Mouse (Mus musculus) ES-Bruce4 (cell line): ENCODE measurements around the gene Cspg5. TPM values are rescaled to one million over a fixed set of nuclear protein-coding genes. Genes with fewer than 3 reads are reported as not detected.

Experiments
- H3K27ac ChIP-seq: 2 replicates; pipeline ENCODE4 v1.5.1; 2012; ENCODE audit warnings: low read length, inconsistent platforms; ENCODE audit not compliant: insufficient read depth
- H3K27me3 ChIP-seq: 2 replicates; pipeline ENCODE4 v1.6.1; 2012; ENCODE audit warnings: mild to moderate bottlenecking, low read length, inconsistent platforms; ENCODE audit not compliant: control insufficient read depth, poor library complexity, insufficient read depth, severe bottlenecking
- H3K36me3 ChIP-seq: 2 replicates; pipeline ENCODE4 v1.6.1; 2012; ENCODE audit warnings: inconsistent platforms, mild to moderate bottlenecking, low read length, moderate library complexity; ENCODE audit not compliant: control insufficient read depth, poor library complexity, insufficient read depth, severe bottlenecking
- H3K4me1 ChIP-seq: one replicate; pipeline ENCODE4 v1.8.1; 2011; ENCODE audit warnings: low read length; ENCODE audit not compliant: control insufficient read depth, insufficient read depth
- H3K4me3 ChIP-seq: 2 replicates; pipeline ENCODE4 v1.5.1; 2011; ENCODE audit warnings: low read depth, mild to moderate bottlenecking, low read length
- H3K9ac ChIP-seq: 2 replicates; pipeline ENCODE4 v1.6.1; 2012; ENCODE audit warnings: low read depth, mild to moderate bottlenecking, inconsistent platforms; ENCODE audit not compliant: poor library complexity, severe bottlenecking
- H3K9me3 ChIP-seq: replicated peaks from 2 replicates; pipeline ENCODE4 v1.6.1; 2012; ENCODE audit warnings: mild to moderate bottlenecking, low read length, inconsistent platforms; ENCODE audit not compliant: control insufficient read depth, poor library complexity, insufficient read depth, severe bottlenecking
- CTCF ChIP-seq: IDR thresholded peaks from one replicate; pipeline ENCODE4 v1.8.1; 2011; ENCODE audit warnings: low read depth, low read length
- EP300 ChIP-seq: IDR thresholded peaks from 2 replicates; pipeline ENCODE4 v1.6.1; 2011; ENCODE audit warnings: low read depth, low read length; ENCODE audit not compliant: insufficient read depth
- POLR2A ChIP-seq: IDR thresholded peaks from one replicate; pipeline ENCODE4 v1.8.1; 2011; ENCODE audit warnings: low read length; ENCODE audit not compliant: insufficient read depth
- polyA plus RNA-seq: library from polyadenylated mRNA; stranded (reverse); fragments of >200 nt; gene quantifications from 2 replicates; pipeline ENCODE4 v1.2.4, GENCODE M21; 2011; ENCODE audit warnings: low read depth; ENCODE audit not compliant: missing spikeins, insufficient read depth, insufficient read length

The Cspg5 gene
- polyA plus RNA-seq, 1 experiment, result 1.0 TPM

GRCm38 (mm10) chr9:110277431-110277881, 33.9 kb downstream of the Cspg5 start:
- no peak for TF ChIP-seq EP300
- no peak for TF ChIP-seq POLR2A
- no peak for TF ChIP-seq CTCF
- H3K4me3 ChIP-seq, result no peak overlapping the region
- no peaks in the 10 kb centered on the region for H3K9me3 ChIP-seq
- H3K4me1 ChIP-seq, result no peaks in the 10 kb centered on the region
- no peaks in the 10 kb centered on the region for H3K27me3 ChIP-seq
- no peak overlapping the region for H3K27ac ChIP-seq
- no peaks in the 10 kb centered on the region for H3K36me3 ChIP-seq
- no peak overlapping the region for H3K9ac ChIP-seq

- no peak overlapping the region for H3K27ac ChIP-seq
- no peaks in the 10 kb centered on the region for H3K4me1 ChIP-seq
- no peak overlapping the region for H3K4me3 ChIP-seq
- no peak overlapping the region for H3K9ac ChIP-seq
- no peaks in the 10 kb centered on the region for H3K27me3 ChIP-seq
- no peak for TF ChIP-seq POLR2A
- TF ChIP-seq EP300, result no peak
- TF ChIP-seq CTCF, result no peak
- no peaks in the 10 kb centered on the region for H3K36me3 ChIP-seq
- no peaks in the 10 kb centered on the region for H3K9me3 ChIP-seq
These were observed 40.6 kb downstream of the Cspg5 start for GRCm38 (mm10) chr9:110284075-110284697.

- TF ChIP-seq POLR2A, result no peak
- no peak for TF ChIP-seq EP300
- no peak for TF ChIP-seq CTCF
- Histone ChIP-seq H3K9ac (no peak overlapping the region), H3K4me3 (no peak overlapping the region), H3K27me3 (no peaks in the 10 kb centered on the region), H3K9me3 (no peaks in the 10 kb centered on the region), H3K36me3 (no peaks in the 10 kb centered on the region), H3K27ac (no peak overlapping the region), H3K4me1 (no peaks in the 10 kb centered on the region)
These were observed 43.8 kb downstream of the Cspg5 start for GRCm38 (mm10) chr9:110287321-110287924.

GRCm38 (mm10) chr9:110293254-110293718, 49.7 kb downstream of the Cspg5 start:
- no peaks in the 10 kb centered on the region for H3K36me3 ChIP-seq
- TF ChIP-seq POLR2A (no peak), CTCF (no peak), EP300 (no peak)
- H3K27me3 ChIP-seq, result no peaks in the 10 kb centered on the region
- no peak overlapping the region for H3K27ac ChIP-seq
- no peaks in the 10 kb centered on the region for H3K4me1 ChIP-seq
- no peak overlapping the region for H3K4me3 ChIP-seq
- no peak overlapping the region for H3K9ac ChIP-seq
- H3K9me3 ChIP-seq, result no peaks in the 10 kb centered on the region

- no peak overlapping the region for H3K27ac ChIP-seq
These were observed 50.4 kb downstream of the Cspg5 start for GRCm38 (mm10) chr9:110293873-110294415.

GRCm38 (mm10) chr9:110294786-110295185, 51.2 kb downstream of the Cspg5 start:
- TF ChIP-seq CTCF, result no peak
- no peak for TF ChIP-seq EP300
- TF ChIP-seq POLR2A, result no peak
- no peak overlapping the region for H3K27ac ChIP-seq
- H3K9ac ChIP-seq, result no peak overlapping the region
- no peaks in the 10 kb centered on the region for H3K4me1 ChIP-seq
- H3K36me3 ChIP-seq, result no peaks in the 10 kb centered on the region
- no peaks in the 10 kb centered on the region for H3K27me3 ChIP-seq
- H3K9me3 ChIP-seq, result no peaks in the 10 kb centered on the region
- no peak overlapping the region for H3K4me3 ChIP-seq

More at GRCm38 (mm10) chr9:110293873-110294415, 50.4 kb downstream of the Cspg5 start:
- Histone ChIP-seq H3K9ac (no peak overlapping the region), H3K4me3 (no peak overlapping the region), H3K4me1 (no peaks in the 10 kb centered on the region), H3K27me3 (no peaks in the 10 kb centered on the region), H3K9me3 (no peaks in the 10 kb centered on the region), H3K36me3 (no peaks in the 10 kb centered on the region)
- no peak for TF ChIP-seq EP300
- no peak for TF ChIP-seq POLR2A
